Mouse (Mus musculus) embryonic facial prominence, embryonic 12.5 days (tissue): ENCODE measurements around the gene Fes. TPM values are rescaled to one million over a fixed set of nuclear protein-coding genes. Genes with fewer than 3 reads are reported as not detected.
A peak's percentile ranks its signal among the peaks of the same experiment; 100 is the strongest.

Experiments
- ATAC-seq: fragments of 200-750 bp; cut with Nextera tagmentation; 2 replicates; pipeline ENCODE4 v1.8.0; 2017; ENCODE audit not compliant: insufficient number of reproducible peaks, insufficient read depth, low FRiP score, low TSS enrichment
- H3K27ac ChIP-seq: fragments of 300-500 bp; sonication (generic); 2 replicates; pipeline ENCODE4 v1.5.1; 2016; ENCODE audit warnings: mild to moderate bottlenecking
- H3K27me3 ChIP-seq: fragments of 300-500 bp; sonication (generic); 2 replicates; pipeline ENCODE4 v1.6.1; 2016; ENCODE audit warnings: mild to moderate bottlenecking, moderate library complexity
- H3K36me3 ChIP-seq: fragments of 300-500 bp; sonication (generic); 2 replicates; pipeline ENCODE4 v1.6.1; 2016; ENCODE audit warnings: mild to moderate bottlenecking
- H3K4me1 ChIP-seq: fragments of 300-500 bp; sonication (generic); 2 replicates; pipeline ENCODE4 v1.6.1; 2016
- H3K4me2 ChIP-seq: fragments of 300-500 bp; sonication (generic); replicated peaks from 2 replicates; pipeline ENCODE4 v1.6.1; 2016; ENCODE audit warnings: mild to moderate bottlenecking, moderate library complexity
- H3K4me3 ChIP-seq: fragments of 300-500 bp; sonication (generic); 2 replicates; pipeline ENCODE4 v1.5.1; 2016; ENCODE audit warnings: mild to moderate bottlenecking
- H3K9ac ChIP-seq: fragments of 300-500 bp; sonication (generic); 2 replicates; pipeline ENCODE4 v1.6.1; 2016; ENCODE audit warnings: mild to moderate bottlenecking, moderate library complexity
- H3K9me3 ChIP-seq: fragments of 300-500 bp; sonication (generic); 2 replicates; pipeline ENCODE4 v1.6.1; 2016; ENCODE audit warnings: mild to moderate bottlenecking, moderate library complexity
- WGBS: fragments of 180-500 bp; shearing (Covaris S2); methylation state at CpG from one replicate; pipeline ENCODE4 v1.1.7; 2016; 5-methylcytosine and 5-hydroxymethylcytosine counted together
- polyA plus RNA-seq: library from polyadenylated mRNA; unstranded; fragments of >200 nt; fragmentation: Nextera tagmentation; extraction: Ambion mirVana; gene quantifications from 2 replicates; pipeline ENCODE4 v1.2.1, GENCODE M21; 2016

Gene Fes
- polyA plus RNA-seq, 1 experiment from 2014 or later, result 12.2 TPM

DNA sequence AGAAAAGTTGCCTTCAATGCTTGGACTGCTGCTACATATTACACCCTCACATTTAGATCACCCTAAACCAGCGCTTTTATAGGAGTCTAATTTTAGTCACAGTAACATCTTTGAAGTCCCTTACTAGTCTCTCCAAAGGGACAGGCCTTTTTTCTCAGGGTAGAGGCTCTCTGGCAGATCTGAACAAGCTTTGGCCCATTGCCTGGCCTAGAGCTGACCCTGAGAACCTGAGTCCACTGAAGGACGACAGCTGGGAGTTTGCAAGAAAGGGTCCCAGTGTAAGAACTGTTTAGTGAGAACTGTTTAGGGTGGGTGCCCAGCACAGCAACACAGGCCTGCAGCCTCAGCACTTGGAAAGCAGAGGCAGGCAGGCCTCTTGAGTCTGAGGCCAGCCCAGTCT, 22.0 kb downstream of the Fes start:
- H3K36me3 ChIP-seq, result peaks cover 71% of the 10 kb centered on the region
- no peak for ATAC-seq
- no peak overlapping the region for H3K27ac ChIP-seq
- H3K27me3 ChIP-seq, result no peaks in the 10 kb centered on the region
- no peak overlapping the region for H3K9ac ChIP-seq
- no peak overlapping the region for H3K4me2 ChIP-seq
- H3K4me3 ChIP-seq, result no peak overlapping the region
- peaks cover 15% of the 10 kb centered on the region for H3K4me1 ChIP-seq
- WGBS, result 84% methylated on average over 2 of the region's 2 CpGs
- H3K9me3 ChIP-seq, result no peaks in the 10 kb centered on the region

DNA sequence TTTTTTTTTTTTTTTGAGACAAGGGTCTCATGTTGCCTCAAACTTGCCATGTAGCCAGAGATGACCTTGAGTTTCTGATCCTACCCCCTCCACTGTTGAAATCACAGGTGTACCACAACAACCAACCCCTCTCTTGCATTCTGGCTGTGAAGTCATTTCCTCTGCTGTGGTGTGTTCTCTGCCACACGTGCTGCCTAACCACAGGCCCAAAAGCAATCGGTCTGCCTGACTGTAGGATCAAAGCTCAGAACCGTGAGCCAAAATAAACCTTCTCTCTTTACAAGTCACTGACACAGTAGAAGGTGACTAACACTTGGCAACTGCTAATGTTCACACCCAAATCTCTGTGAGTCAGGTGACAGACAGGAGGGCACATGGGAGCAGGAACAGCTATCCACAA, 27.3 kb downstream of the Fes start:
- no peak overlapping the region for H3K27ac ChIP-seq
- ATAC-seq, result no peak
- no peaks in the 10 kb centered on the region for H3K4me1 ChIP-seq
- no peak overlapping the region for H3K4me3 ChIP-seq
- WGBS, result 63% methylated on average over 3 of the region's 3 CpGs
- no peak overlapping the region for H3K9ac ChIP-seq
- no peaks in the 10 kb centered on the region for H3K9me3 ChIP-seq
- no peaks in the 10 kb centered on the region for H3K27me3 ChIP-seq
- H3K36me3 ChIP-seq, result peaks cover 87% of the 10 kb centered on the region
- H3K4me2 ChIP-seq, result no peak overlapping the region

DNA sequence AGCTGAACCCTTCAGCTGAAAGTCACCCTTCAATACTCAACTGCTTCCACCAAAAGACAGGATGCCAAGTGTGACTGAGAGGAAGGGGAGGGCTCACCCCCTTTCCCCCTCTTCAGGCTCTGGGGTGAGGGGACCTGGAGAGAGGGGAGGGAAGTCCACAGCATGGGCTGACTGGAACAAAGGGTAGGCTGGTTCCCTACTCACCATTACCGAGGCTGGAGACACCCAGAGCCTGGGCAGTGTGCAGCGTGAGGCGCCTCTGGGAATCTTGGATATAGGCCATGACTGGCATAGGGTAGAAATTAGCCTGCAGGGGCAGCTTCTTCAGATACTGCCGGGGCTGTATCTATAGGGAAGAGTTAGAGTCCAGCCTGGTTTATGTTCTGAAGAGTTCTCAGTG, 29.7 kb downstream of the Fes start:
- Histone ChIP-seq H3K9me3 (no peaks in the 10 kb centered on the region), H3K4me1 (no peaks in the 10 kb centered on the region), H3K4me3 (no peak overlapping the region), H3K4me2 (no peak overlapping the region), H3K9ac (no peak overlapping the region), H3K27me3 (no peaks in the 10 kb centered on the region), H3K36me3 (peaks cover 84% of the 10 kb centered on the region), H3K27ac (no peak overlapping the region)
- WGBS, result 71% methylated on average over 4 of the region's 4 CpGs
- 0 out of 2 replicates have a peak, but pooled peaks have one; percentile 42 for ATAC-seq

- H3K27me3 ChIP-seq, result no peaks in the 10 kb centered on the region
- H3K27ac ChIP-seq, result 0 out of 2 replicates have a peak overlapping the region, but pooled peaks have one; percentile 30
- no peak overlapping the region for H3K4me2 ChIP-seq
- peaks cover 84% of the 10 kb centered on the region for H3K36me3 ChIP-seq
- 19% methylated on average over 8 of the region's 8 CpGs for WGBS
- H3K4me3 ChIP-seq, result no peak overlapping the region
- H3K9ac ChIP-seq, result no peak overlapping the region
- 0 out of 2 replicates have a peak, but pooled peaks have one; percentile 18 for ATAC-seq
- no peaks in the 10 kb centered on the region for H3K4me1 ChIP-seq
- H3K9me3 ChIP-seq, result no peaks in the 10 kb centered on the region
Measured at GRCm38 (mm10) chr7:80357156-80357555, 30.6 kb downstream of the Fes start.

DNA sequence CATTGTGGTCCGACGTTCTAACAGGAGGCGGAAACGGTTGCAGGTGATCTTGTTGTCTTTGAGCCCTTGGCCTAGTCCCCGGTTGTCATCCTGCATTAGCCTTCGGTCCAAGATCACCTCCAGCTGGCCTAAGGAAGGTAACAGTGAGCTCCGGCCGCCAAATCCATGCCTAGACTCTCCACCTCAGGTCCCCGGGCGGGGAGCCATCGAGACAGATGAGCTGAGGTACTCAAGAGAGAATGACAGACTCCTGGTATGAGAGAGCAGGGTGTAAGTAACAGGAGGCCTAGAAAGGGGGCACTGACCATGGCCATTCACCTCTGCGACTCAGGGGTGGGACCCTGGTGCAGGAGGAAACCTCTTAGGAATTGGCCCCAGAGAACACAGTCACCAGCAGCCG, 31.4 kb downstream of the Fes start:
- Histone ChIP-seq H3K4me1 (no peaks in the 10 kb centered on the region), H3K9me3 (no peaks in the 10 kb centered on the region), H3K27ac (no peak overlapping the region), H3K27me3 (no peaks in the 10 kb centered on the region), H3K4me3 (no peak overlapping the region), H3K36me3 (peaks cover 84% of the 10 kb centered on the region), H3K4me2 (no peak overlapping the region), H3K9ac (no peak overlapping the region)
- 75% methylated on average over 13 of the region's 13 CpGs for WGBS
- no peak for ATAC-seq

- peaks cover 66% of the 10 kb centered on the region for H3K36me3 ChIP-seq
- no peaks in the 10 kb centered on the region for H3K9me3 ChIP-seq
- ATAC-seq, result no peak
- no peak overlapping the region for H3K27ac ChIP-seq
- no peak overlapping the region for H3K4me3 ChIP-seq
- no peak overlapping the region for H3K4me2 ChIP-seq
- H3K4me1 ChIP-seq, result no peaks in the 10 kb centered on the region
- 90% methylated on average over 8 of the region's 8 CpGs for WGBS
- no peaks in the 10 kb centered on the region for H3K27me3 ChIP-seq
- H3K9ac ChIP-seq, result no peak overlapping the region
Measured at GRCm38 (mm10) chr7:80352920-80353319, 34.8 kb downstream of the Fes start.

DNA sequence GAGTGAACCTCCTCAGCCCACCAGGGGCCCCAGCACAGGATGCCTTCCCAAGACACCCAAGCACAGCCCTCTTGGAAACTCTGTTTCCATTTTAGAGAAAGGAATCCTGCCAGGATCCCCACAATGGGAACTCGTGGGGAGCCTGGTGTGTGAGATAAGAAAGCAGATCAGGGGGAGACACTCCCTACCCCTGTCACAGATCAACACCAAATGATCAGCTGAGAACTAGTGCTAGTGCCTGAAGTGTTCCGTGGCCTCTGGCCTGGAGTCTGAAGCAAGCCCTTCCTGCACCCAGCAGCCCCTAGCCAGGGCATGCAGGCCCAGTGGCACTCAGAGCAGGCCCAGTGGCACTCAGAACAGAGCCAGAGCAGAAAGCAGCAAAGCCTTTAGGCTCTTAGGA, 36.9 kb downstream of the Fes start:
- WGBS, result 79% methylated on average over 2 of the region's 2 CpGs
- H3K9ac ChIP-seq, result no peak overlapping the region
- H3K4me2 ChIP-seq, result no peak overlapping the region
- no peak overlapping the region for H3K27ac ChIP-seq
- H3K36me3 ChIP-seq, result peaks cover 51% of the 10 kb centered on the region
- no peaks in the 10 kb centered on the region for H3K4me1 ChIP-seq
- no peaks in the 10 kb centered on the region for H3K27me3 ChIP-seq
- no peak for ATAC-seq
- no peak overlapping the region for H3K4me3 ChIP-seq
- H3K9me3 ChIP-seq, result no peaks in the 10 kb centered on the region

DNA sequence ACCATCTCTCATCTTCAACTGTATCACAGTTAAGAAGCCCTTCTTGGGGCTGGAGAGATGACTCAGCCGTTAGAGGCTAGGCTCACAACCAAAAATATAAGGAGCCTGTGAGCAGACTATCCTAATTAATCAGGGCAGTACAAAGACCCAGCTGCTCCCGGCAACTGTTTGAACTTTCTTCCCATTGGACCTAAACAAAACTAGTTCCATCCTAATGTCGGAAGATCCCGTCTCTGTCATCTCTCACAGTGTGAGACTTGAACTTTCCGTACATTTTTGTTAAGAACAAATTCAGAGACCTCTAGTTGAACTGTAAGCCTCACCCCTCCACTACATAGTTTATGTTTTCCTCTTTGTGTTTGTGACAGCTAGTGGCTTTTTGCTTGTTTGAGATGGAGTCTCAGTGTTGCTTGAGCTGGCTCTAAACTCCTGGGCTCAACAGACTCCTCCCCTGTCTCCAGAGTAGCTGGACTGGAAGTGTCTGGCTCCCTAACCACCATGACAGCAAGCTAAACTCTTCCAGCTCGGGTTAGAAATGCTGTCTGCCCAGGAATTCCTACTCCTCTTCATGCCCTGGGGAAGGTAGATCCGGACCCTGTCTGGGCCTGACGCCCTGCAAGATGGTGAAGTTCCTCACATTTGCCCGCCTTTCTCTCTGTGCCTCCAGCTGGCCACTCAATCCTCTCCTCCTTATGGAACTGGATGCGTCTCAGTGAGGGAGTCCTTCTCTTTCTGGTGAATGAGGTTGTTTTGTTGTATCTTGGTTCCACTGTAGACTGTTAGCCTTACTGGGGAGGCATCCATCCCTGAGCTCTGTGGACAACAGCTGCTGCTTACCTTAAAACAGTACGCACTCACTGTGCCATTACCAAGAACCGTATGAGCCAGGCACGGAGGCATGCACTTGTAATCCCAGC, 39.8 kb downstream of the Fes start:
- whole genome bisulfite sequencing, result 59% methylated on average over 13 of the region's 13 CpGs
- no peak overlapping the region for H3K4me2 ChIP-seq
- H3K4me3 ChIP-seq, result no peak overlapping the region
- no peak for ATAC-seq
- 0 out of 2 replicates have a peak overlapping the region, but pooled peaks have one; percentile 1 for H3K27ac ChIP-seq
- H3K9ac ChIP-seq, result no peak overlapping the region
- peaks cover 32% of the 10 kb centered on the region for H3K36me3 ChIP-seq
- H3K4me1 ChIP-seq, result peaks cover 6% of the 10 kb centered on the region
- no peaks in the 10 kb centered on the region for H3K27me3 ChIP-seq
- H3K9me3 ChIP-seq, result no peaks in the 10 kb centered on the region

- peaks cover 6% of the 10 kb centered on the region for H3K4me1 ChIP-seq
- 87% methylated on average over 5 of the region's 5 CpGs for WGBS
- no peak overlapping the region for H3K4me3 ChIP-seq
- H3K27ac ChIP-seq, result no peak overlapping the region
- H3K36me3 ChIP-seq, result peaks cover 22% of the 10 kb centered on the region
- no peaks in the 10 kb centered on the region for H3K9me3 ChIP-seq
- no peak for ATAC-seq
- no peak overlapping the region for H3K4me2 ChIP-seq
- no peaks in the 10 kb centered on the region for H3K27me3 ChIP-seq
- H3K9ac ChIP-seq, result no peak overlapping the region
Measured at GRCm38 (mm10) chr7:80346830-80347229, 40.9 kb downstream of the Fes start.

DNA sequence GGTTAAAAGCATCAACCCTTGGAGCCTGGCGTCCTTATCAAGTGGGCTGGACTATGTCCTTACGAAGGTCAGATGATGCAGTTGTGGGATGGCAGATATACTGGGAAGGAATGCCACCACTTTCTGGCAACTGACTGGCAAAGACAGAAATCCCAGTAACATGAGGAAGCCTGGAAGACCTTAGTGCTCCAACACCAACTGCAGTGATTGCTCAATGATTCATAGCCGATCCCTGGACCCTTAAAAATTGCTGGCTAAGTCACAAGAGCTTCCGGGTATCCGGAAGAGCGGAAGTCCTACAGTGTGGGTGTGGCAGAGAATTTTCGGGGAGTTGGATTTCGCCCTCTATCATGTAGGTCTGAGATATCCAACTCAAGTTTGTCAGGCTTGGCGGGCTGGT, 41.6 kb downstream of the Fes start:
- no peak for ATAC-seq
- peaks cover 17% of the 10 kb centered on the region for H3K36me3 ChIP-seq
- H3K27ac ChIP-seq, result no peak overlapping the region
- no peaks in the 10 kb centered on the region for H3K9me3 ChIP-seq
- no peak overlapping the region for H3K4me2 ChIP-seq
- H3K4me1 ChIP-seq, result peaks cover 8% of the 10 kb centered on the region
- 96% methylated on average over 9 of the region's 9 CpGs for WGBS
- no peaks in the 10 kb centered on the region for H3K27me3 ChIP-seq
- no peak overlapping the region for H3K4me3 ChIP-seq
- no peak overlapping the region for H3K9ac ChIP-seq

GRCm38 (mm10) chr7:80343270-80344018, 44.3 kb downstream of the Fes start:
- H3K9ac ChIP-seq, result peak overlapping the region; percentile 75
- 0 out of 2 replicates have a peak, but pooled peaks cover 3% of the 10 kb centered on the region for H3K36me3 ChIP-seq
- no peak for ATAC-seq
- no peaks in the 10 kb centered on the region for H3K9me3 ChIP-seq
- no peaks in the 10 kb centered on the region for H3K27me3 ChIP-seq
- WGBS, result 24% methylated on average over 19 of the region's 19 CpGs
- H3K4me2 ChIP-seq, result peak overlapping the region; percentile 80
- peaks cover 24% of the 10 kb centered on the region for H3K4me1 ChIP-seq
- peak overlapping the region; percentile 65 for H3K27ac ChIP-seq
- H3K4me3 ChIP-seq, result peak overlapping the region; percentile 59

- Histone ChIP-seq H3K27me3 (no peaks in the 10 kb centered on the region), H3K27ac (peak within 1 kb of the TSS; percentile 65), H3K9ac (peak within 1 kb of the TSS; percentile 75), H3K36me3 (0 out of 2 replicates have a peak, but pooled peaks cover 3% of the 10 kb centered on the region), H3K4me1 (peaks cover 29% of the 10 kb centered on the region), H3K4me2 (peak within 1 kb of the TSS; percentile 80), H3K4me3 (peak within 1 kb of the TSS; percentile 59), H3K9me3 (no peaks in the 10 kb centered on the region)
- no peak for ATAC-seq
- under 1% methylated on average over 25 of the region's 25 CpGs for WGBS
Measured at GRCm38 (mm10) chr7:80342858-80343257, 44.9 kb downstream of the Fes start, which contains the start of gene Hddc3. Gene Hddc3, plus strand, starts transcription at chr7:80343104.
